Mouse (Mus musculus): ENCODE results near the gene Gm10271.

DNA sequence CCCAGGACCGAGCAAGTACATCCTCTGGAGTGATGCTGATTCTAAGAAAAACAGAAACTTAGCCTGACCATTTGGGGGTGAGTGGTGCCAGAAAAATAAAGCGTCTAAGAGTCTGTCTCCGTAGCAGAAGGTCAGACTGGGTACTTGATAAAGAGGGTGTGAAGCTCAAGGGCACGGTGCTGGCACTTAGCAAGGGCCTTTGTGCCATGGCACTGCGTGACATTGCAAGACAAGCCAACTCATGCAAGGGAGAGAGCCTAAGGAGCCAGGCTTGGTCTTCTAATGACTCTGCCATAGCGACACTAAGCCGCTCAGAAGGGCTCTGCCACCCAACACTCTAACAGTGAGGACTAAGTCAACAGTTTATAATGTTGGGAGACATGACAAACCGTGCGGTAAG is 6.4 kb upstream of the Gm10271 start:
- TF ChIP-seq POLR2A (IDR thresholded peaks at IDR 0.05; ENCODE audit: borderline replicate concordance, extremely low read depth, insufficient read depth, insufficient read length, poor library complexity, severe bottlenecking) (no peak), CTCF (IDR thresholded peaks at IDR 0.05; ENCODE audit: borderline replicate concordance, extremely low read depth, insufficient read depth, insufficient read length) (no peak)
